Mouse (Mus musculus) c-Kit-negative CD71-positive TER-119-positive erythroid progenitor cells, embryonic 14.5 days (primary cell): ENCODE data around the gene Noxa1.

Experiments used
- DNase-seq: peaks from one replicate; pipeline ENCODE4 v3.0.0-alpha.2; 2013; ENCODE audit warnings: low read depth, low spot score

Noxa1 gene

DNA sequence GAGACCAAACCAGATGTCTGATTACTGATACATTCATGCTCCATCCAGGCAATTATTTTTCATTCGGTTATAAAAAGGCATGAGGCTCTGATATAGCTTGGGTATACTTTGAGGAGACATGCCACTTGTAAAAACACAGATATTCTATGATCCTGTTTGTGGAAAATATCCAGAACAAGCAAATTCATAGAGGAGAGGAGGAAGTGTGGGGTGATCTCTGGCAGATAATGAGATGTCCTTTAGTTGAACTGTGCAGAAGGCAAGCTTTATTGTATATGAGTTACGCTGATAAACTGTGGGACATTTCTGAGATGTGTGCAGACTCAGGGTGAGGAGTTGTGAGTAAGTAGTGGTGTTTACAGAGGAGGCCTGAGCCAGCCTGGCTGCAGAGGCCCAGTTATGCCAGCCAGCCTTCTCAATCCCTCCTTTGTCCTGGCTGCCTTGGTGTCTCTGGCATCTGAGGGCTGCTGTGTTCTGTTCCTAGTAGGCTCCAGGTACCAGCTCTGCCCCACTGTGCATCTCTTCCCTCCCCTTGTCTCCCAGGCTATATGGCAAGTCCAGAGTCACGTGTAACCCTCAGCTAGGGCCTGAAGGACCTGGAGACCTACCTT, 3.2 kb upstream of the Noxa1 start:
- no peak for DNase-seq

- no peak for DNase-seq
Observed at GRCm38 (mm10) chr2:25094785-25095108, 202 bp downstream of the Noxa1 start.

GRCm38 (mm10) chr2:25088636-25089035, 6.3 kb downstream of the Noxa1 start:
- DNase-seq = no peak

- no peak for DNase-seq
Observed at GRCm38 (mm10) chr2:25087842-25088241, 7.1 kb downstream of the Noxa1 start.

- DNase-seq = no peak
Observed at GRCm38 (mm10) chr2:25085571-25085970, 9.4 kb downstream of the Noxa1 start.

GRCm38 (mm10) chr2:25083697-25084096, 11.3 kb downstream of the Noxa1 start:
- DNase-seq = no peak

- no peak for DNase-seq
Observed at GRCm38 (mm10) chr2:25080076-25080475, 14.9 kb downstream of the Noxa1 start, which contains the start of gene Entpd8. Entpd8 (plus strand) TSS chr2:25080304.

DNA sequence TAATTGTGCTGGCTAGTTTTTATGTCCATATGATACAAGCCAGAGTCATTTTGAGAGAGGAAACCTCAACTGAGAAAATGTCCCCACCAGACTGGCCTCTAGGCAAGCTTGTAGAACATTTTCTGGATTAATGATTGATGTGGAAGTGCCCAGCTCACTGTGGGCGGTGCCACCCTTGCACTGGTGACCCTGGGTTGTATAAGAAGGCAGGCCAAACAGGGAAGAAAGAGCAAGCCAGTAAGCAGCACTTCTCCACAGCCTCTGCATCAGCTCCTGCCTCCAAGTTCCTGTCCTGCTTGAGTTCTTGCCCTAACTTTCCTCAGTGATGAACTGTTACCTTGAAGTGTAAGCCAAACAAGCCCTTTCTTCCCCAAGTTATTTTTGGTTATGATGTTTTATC, 16.0 kb downstream of the Noxa1 start:
- no peak for DNase-seq

DNA sequence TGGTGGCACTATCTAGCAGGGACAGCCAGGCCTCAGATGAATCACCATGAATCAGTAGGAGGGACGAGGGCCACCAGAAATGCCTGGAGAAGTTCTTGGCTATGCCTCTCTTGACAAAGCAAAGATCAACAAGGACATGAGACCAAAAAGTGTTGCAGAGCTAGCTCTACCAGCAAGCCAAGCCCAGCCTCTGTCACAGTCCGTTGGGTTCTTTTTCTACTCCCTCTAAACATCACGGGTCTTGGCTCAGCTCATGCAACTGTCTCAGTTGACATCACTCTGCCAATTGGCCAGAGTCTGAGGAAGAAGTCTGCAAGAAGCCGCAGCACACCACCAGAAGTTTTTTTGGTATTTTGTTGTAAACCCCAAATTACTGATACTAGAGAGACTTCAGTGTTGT, 19.4 kb downstream of the Noxa1 start:
- no peak for DNase-seq

- DNase-seq = no peak
Observed at GRCm38 (mm10) chr2:25072398-25072797, 22.6 kb downstream of the Noxa1 start.

GRCm38 (mm10) chr2:25069537-25069936, 25.4 kb downstream of the Noxa1 start:
- DNase-seq = no peak

DNA sequence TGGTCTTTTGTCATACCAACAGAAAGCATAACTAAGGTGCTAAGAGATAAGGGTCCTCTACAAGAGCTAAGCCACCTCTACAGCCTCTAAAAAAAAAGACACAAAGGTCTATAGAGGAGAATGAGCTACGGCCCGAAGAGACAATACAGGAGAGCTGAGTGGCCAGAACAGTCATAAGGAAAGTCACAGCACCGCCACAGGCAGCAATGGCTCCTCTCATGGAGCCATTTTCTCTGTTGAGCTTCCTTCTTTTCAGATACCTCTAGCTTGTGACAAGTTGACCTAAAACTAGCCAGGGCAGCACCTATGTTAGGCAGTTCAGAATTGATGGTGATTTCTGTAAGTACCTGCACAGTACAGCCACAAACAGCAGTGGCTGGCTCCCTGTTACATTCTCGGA, 28.4 kb downstream of the Noxa1 start:
- no peak for DNase-seq

GRCm38 (mm10) chr2:25065537-25065936, 29.4 kb downstream of the Noxa1 start:
- no peak for DNase-seq

- DNase-seq = no peak
Observed at GRCm38 (mm10) chr2:25064285-25064684, 30.7 kb downstream of the Noxa1 start.

DNA sequence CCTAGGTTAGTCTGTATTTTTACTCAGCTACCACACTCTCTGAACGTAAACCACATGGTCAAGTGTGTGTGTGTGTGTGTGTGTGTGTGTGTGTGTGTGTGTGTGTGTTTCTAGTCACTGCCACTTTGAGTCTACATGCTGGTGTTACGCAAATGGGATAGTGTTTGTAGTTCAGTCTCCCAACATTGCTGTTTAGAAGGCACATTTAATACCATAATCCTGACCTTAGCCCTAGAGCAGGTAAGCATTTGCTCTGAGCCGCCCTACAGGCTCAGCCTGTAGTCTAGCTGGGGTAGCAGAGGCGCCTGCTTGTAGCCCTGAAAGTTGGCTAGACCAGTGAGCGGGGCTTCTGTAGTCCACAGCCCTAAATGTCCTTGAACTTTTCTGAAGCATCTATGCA, 31.4 kb downstream of the Noxa1 start:
- DNase-seq = no peak

DNA sequence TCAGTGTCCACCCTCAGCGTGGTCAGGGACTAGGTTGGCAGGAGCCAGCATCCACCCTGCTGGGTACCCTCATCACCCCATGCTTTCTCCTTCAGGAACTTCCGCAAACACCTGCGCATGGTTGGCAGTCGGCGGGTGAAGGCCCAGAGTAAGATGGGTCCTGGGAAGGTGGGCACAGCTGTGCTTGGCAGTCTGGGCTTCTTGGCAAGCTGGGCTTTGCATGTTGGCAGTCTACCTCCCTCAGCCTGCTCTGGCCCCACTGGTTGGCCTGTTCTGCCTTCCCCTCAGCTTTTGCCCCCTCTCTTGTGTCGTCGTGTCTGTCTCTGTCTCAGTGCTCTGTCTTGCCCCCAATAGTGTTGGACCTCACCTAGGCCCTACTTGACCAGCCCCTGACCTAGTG, 36.0 kb downstream of the Noxa1 start:
- DNase-seq = no peak

DNA sequence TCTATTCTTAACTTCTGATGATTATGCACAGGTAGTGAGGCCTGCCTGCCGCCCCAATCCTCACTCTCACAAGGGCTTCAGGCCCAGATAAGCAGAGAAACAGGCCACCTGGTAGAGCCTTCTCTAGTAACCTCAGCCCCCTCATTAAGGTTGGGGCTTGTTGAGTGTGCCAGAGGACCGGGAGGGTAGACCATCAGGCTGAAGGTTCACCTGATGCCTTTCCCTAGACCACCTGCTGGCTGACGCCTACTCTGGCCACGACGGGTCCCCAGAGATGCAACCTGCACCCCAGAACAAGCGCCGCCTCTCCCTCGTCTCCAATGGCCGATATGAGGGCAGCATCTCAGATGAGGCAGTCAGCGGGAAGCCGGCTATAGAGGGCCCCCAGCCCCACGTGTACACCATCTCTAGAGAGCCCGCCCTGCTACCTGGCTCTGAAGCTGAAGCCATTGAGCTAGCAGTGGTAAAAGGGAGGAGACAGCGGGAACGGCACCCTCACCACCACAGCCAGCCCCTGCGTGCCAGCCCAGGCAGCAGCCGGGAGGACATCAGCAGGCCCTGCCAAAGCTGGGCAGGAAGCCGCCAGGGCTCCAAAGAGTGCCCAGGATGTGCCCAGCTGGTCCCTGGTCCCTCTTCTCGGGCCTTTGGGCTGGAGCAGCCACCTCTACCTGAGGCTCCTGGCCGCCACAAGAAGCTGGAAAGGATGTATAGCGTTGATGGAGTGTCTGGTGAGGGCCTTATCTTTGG, 39.4 kb downstream of the Noxa1 start:
- no peak for DNase-seq

GRCm38 (mm10) chr2:25055068-25055405, 39.9 kb downstream of the Noxa1 start:
- no peak for DNase-seq

- DNase-seq = peak; percentile 61
Observed at GRCm38 (mm10) chr2:25054221-25055067, 40.5 kb downstream of the Noxa1 start, which contains the start of gene Nsmf. Nsmf (plus strand) TSS chr2:25054355.

DNA sequence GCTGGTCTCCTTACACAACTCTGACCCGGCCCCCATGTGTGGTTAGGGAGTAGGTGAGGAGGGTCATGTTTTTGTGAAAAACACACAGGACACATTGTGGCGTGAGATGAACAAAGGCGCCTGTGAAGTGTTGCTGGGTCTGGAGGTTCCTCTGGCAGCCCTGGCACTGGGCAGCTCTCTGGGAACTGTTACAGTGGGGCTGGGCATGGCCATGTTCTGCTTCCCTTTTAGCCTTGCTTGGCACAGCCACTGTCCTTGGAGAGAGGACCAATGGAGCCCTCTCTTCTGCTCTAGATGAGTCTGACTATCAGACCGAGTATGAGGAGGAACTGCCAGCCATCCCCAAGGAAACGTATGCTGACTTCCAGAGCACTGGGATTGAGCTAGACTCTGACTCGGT, 41.8 kb downstream of the Noxa1 start:
- no peak for DNase-seq

- DNase-seq = no peak
Observed at GRCm38 (mm10) chr2:25051450-25051849, 43.5 kb downstream of the Noxa1 start.

DNA sequence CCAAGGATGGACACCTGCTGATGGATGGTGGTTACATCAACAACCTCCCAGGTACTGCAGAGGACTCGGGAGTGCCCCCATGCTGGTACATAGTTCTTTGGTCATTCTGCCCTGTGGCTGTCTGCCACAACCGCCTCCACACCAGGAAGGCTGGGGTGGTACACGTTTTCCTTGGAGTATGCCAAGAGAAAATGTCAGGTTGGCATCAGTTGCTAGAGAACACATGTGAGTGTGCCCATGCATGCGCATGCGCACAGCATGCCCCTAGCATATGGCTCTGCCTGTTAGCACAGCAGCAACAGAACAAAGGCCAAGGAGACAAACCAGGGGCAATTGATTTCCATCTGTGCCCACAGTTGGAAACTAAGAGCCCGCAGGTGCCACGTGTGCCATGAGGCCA, 44.0 kb downstream of the Noxa1 start:
- DNase-seq = no peak

DNA sequence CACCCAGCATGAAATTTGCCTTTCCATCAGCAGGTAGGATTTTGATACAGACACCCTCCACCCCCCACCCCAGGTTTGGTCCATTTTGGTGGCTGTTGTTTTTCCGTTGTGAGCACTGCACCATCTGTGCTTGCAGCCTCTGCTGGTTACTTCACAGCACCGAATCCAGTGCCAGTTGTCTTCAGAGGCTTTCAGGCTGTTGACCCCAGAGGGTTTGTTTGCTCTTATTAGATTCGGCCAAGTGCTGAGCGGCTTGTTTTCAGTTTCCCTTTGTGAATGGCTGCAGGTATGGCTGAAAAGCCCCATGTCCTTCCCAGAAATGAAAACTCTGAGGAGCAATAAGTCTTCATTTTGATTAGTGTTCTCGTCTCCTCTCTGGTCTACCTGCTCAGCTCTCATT, 54.9 kb downstream of the Noxa1 start:
- no peak for DNase-seq
